Mouse (Mus musculus) G1E (cell line): ENCODE results near the gene Glis2.

Source experiments
- CTCF ChIP-seq: IDR thresholded peaks from 2 replicates; pipeline ENCODE4 v1.5.1; 2012; ENCODE audit warnings: low read depth, low read length, inconsistent platforms, mixed read lengths
- GATA1 ChIP-seq: IDR thresholded peaks from 2 replicates; pipeline ENCODE4 v1.6.1; 2012; ENCODE audit warnings: borderline replicate concordance, low read length, inconsistent platforms, mixed read lengths
- POLR2AphosphoS5 ChIP-seq: IDR thresholded peaks from 2 replicates; pipeline ENCODE4 v1.6.1; 2012; ENCODE audit warnings: low read depth, low read length, inconsistent platforms; ENCODE audit not compliant: insufficient replicate concordance
- TAL1 ChIP-seq: conservative IDR thresholded peaks from 2 replicates; pipeline ENCODE4 v1.6.1; 2012; ENCODE audit warnings: low read depth, low read length, inconsistent platforms, mixed read lengths

GRCm38 (mm10) chr16:4547611-4548010 is 46.9 kb upstream of the Glis2 start:
- TF ChIP-seq CTCF (no peak), TAL1 (no peak), GATA1 (no peak), POLR2AphosphoS5 (no peak)
